Mouse (Mus musculus) left cerebral cortex, adult 9 months (tissue): ENCODE data around the gene Gulp1.

Source experiments
- DNase-seq, 2 experiments: peaks; one replicate each; pipeline ENCODE4 v3.0.0; 2022; ENCODE audit warnings: low spot score in 2 of 2

Gene Gulp1

DNA sequence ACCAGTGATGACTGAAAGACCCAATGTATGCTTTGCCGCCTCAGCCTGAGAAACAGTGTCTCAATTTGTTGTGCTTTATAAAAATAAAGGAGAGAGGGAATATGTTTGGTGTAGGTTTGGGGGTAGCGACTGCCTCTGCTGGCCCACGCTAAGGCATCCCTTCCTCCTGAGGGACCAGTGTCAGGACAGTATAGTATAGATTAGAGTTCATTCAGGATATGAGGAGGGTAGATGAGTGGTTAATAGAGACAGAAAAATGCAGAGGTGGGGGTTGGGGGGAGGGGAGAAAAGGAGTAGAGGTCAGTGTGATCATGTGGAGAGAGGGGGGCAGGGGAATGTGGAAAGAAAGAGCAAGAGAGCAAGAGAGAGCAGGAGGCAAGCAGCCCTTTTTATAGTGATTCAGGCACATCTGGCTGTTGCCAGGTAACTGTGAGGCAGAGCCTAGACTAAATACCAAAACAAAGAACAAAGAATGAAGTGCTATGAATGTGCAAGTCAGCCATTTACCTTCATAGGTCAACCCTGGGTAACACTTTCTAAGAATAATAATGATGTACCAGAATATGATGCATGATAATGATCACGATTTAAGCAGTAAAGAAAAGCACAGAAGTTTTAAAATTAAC lies 169.6 kb downstream of the Gulp1 start:
- no peak for DNase-seq

DNA sequence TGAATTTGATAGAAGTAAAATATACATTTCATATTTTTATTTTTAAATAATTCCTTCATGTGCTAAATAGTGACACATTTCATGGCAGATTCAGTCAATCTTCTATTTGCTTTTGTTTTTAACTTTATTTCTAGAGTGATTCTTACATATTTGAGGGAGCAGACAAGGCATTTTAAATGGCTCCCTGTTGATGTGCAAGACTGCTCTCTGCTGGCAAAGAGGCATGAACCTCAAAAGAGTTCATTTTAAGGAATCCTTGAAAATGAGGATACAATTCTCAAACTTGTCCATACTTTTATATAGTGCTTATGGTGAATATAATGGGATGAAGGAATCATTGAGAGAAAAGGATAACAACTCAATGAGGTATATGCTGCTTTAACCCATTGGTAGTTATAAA lies 189.9 kb downstream of the Gulp1 start:
- peak in 1 of 2 experiments; percentile 5 for DNase-seq

DNA sequence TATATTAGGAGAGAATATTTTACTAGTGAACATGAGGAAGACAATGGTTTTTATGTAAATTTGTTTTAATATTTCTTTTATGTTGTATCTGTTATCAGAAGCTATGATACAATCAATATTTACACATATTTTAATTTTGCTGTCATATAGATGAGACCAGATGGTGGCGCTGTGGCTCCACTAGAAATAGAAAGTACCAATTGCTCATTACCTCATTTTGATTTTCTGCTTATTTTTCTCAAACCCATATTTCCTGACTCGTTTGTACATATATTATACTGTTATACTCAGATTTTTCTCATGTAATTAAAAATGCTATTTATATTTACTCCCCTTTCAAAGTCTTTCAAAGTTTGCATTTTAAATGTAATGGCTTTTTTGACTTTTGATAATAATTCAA lies 194.4 kb downstream of the Gulp1 start:
- peak in 1 of 2 experiments; percentile 61 for DNase-seq

DNA sequence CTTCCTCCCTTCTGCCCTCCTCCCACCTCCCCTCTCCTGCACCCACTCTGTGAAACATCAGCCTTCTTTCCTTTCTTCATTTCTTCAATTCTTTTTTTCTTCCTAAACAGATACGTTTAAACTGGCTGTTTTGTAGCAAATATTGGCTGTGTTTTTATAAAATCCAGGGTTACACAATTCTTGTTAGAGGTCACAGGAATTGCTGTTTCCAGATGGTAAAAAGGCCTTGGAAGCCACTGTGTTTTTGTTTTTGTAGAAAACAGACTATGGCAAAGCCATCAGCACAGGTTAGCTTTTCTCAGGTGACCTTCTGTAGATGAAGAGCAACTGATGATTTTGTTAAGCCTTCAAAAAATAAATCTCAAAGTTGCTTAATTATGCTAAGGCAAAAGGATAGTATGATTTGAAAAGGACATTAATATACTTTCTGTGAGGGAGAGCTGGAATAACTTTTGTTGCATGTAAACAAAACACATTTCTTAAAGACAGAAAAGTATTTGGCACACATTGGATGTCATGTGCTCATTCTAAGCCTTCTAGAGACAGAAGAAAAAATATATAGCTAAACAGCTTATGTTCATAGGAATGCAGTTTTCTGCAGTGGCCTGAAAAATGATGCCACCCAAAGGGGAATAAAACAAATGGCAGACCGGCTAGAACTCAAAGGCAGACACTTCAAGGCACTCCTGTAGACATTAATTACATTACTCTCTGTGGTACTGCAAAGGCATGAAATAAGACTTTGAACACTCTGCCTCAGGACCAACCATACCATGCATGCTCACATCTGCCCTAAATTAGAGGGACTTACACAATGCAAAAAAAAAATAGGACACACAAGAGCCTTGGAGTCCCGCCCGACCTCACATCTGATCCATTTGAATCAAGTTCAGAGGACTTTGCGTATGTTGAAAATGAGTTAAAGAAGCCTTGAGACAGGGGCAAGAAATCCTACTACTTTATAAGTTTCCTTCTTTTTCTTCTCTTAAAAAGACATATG lies 199.7 kb downstream of the Gulp1 start:
- no peak for DNase-seq

DNA sequence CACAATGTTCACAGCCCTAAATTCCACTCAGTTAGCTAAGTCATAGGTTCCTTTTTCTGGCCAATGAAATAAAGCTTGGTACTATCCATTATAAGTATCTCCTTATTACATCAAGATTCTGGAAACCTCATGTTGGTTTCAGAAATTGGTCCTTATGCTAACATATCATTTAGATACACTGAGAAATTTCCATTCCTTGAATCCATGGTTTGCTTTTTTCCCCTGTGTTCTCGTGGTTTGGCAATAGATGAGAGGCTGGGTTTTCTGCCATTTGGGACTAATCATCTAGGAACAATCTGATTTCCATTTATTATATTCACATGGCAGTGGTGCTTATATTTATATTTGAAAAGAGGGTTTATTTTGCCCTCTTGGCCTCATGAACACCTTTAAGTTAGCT lies 226.9 kb downstream of the Gulp1 start:
- DNase-seq: no peak

DNA sequence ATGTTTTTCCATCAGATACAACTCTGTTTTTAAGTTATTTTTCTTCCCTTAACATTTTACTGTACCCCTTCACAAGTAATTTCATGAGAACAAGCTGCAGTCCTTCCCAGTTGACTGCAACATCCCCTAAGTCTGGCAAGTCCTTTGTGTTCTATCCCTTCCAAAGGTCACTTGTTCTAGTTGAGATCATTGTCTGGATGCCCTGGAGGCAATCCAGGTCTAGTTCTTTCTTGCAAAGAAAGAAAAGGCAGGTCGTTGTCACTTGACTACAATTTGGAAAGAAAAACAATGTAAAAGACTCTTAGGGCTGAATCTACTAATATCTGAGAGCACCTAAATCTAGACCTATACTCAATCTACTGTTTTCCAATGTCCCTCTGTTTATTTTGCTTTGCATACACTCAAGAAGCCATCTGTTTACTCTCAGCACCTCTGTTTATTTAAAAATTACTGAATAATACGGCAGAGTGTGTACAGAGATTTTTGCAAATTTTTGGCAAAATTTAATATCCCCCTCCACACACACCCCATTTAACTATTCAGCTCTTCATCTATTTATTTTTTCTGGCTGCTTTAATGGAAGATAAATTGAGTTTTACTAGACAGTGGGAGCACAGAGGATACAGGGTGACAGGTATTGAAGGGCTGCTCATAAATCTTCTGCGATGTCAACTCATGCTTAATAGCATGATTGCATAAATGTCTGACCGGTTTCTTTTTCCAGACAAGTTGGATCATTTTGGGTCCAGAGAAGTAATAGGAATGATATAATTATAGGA lies 252.5 kb downstream of the Gulp1 start:
- DNase-seq: no peak

DNA sequence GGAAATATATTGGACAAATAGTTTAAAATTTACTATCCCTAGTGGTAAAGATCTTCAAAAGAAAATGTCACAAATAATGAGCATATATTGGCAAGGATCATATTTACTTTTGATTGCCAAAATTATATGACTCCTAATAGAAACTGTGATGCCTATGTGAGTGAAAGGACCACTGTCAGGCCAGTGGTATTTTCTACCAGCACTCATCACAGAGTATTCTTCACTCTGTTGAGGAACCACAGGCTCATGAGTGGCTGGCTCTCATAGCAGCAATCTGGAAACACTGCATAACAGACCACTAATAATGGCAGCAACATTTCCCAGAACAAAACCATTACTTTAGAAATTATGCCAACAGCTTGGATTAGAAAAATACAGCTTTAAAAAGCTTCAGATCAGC lies 255.1 kb downstream of the Gulp1 start:
- DNase-seq: no peak

DNA sequence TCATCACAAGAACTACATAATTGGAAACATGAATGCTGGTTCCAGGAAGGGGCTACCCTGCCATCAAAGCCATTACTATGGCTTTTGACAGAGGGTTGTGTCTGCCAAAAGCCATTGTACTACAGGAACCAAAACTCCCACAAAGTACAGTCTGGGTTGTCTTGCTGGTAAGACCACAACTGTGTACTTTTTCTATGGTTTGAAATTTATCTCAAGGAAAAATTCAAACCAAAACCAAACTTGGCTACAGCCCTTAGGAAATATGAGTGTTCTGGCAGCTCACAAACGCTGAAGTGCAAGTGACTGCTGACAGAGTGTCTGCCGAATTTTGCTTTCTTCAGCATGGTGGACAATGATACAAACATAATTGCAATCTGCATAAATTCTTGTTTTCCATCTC lies 259.0 kb downstream of the Gulp1 start:
- no peak for DNase-seq

DNA sequence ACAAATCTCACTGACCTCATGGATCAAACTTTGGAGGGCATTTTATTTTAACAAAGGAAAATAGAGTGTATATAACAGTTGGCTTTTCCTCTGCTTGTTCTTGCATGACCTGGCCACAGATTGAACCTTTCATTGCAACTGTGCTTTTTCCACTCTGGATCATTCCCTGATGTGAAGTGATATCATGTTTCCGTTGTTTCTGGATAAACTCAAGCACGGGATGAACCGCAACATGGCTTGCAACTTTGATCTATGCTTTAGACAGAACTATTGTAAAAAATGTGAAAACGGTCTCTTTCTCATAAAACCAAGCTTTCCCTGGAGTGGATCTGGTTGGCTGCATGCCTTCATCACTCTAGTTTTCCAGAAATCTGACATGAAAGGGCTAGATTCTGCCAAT lies 282.6 kb downstream of the Gulp1 start:
- DNase-seq: no peak
